Mouse (Mus musculus): Measurements from ENCODE around the gene Oxct2b. TPM values are rescaled to one million over a fixed set of nuclear protein-coding genes. Genes with fewer than 3 reads are reported as not detected.

The Oxct2b gene
- polyA plus RNA-seq, 1 experiment from 2014 or later, result not detected

Other genes with a start within 250 kb of the Oxct2b start
- gene Cap1, start 230.2 kb upstream of the Oxct2b start, polyA plus RNA-seq (2014; fragmentation: Nextera tagmentation; extraction: Ambion mirVana), result 68.8 and 70.1 TPM in 2 replicates
- gene Mfsd2a, start 155.1 kb upstream of the Oxct2b start, polyA plus RNA-seq (2014; fragmentation: Nextera tagmentation; extraction: Ambion mirVana), result 8.2 and 8.7 TPM in 2 replicates
- gene Mycl, start 120.6 kb upstream of the Oxct2b start, polyA plus RNA-seq (2014; fragmentation: Nextera tagmentation; extraction: Ambion mirVana), result 40.0 and 46.3 TPM in 2 replicates
- gene Trit1, start 99.7 kb upstream of the Oxct2b start, polyA plus RNA-seq (2014; fragmentation: Nextera tagmentation; extraction: Ambion mirVana), result 21.6 and 21.9 TPM in 2 replicates
- 0.31 and 0.84 TPM in 2 replicates for gene Bmp8b, start 11.1 kb upstream of the Oxct2b start, polyA plus RNA-seq (2014; fragmentation: Nextera tagmentation; extraction: Ambion mirVana)
- 129 TPM in 2 replicates for gene Ppie, start 23.7 kb downstream of the Oxct2b start, polyA plus RNA-seq (2014; fragmentation: Nextera tagmentation; extraction: Ambion mirVana)
- 0.84 and 1.6 TPM in 2 replicates for gene Hpcal4, start 67.0 kb downstream of the Oxct2b start, polyA plus RNA-seq (2014; fragmentation: Nextera tagmentation; extraction: Ambion mirVana)
- gene Nt5c1a, start 85.2 kb downstream of the Oxct2b start, polyA plus RNA-seq (2014; fragmentation: Nextera tagmentation; extraction: Ambion mirVana), result not detected in 2 replicates
- 8.0 and 8.1 TPM in 2 replicates for gene Heyl, start 117.3 kb downstream of the Oxct2b start, polyA plus RNA-seq (2014; fragmentation: Nextera tagmentation; extraction: Ambion mirVana)
- 43.0 and 44.0 TPM in 2 replicates for gene Pabpc4, start 146.1 kb downstream of the Oxct2b start, polyA plus RNA-seq (2014; fragmentation: Nextera tagmentation; extraction: Ambion mirVana)
- gene Oxct2a, start 207.4 kb downstream of the Oxct2b start, polyA plus RNA-seq (2014; fragmentation: Nextera tagmentation; extraction: Ambion mirVana), result not detected in 2 replicates
- gene Bmp8a, start 227.0 kb downstream of the Oxct2b start, polyA plus RNA-seq (2014; fragmentation: Nextera tagmentation; extraction: Ambion mirVana), result 0.24 and 0.39 TPM in 2 replicates

All from embryonic facial prominence, embryonic 11.5 days (tissue).